Mouse (Mus musculus) neural tube, embryonic 15.5 days (tissue): ENCODE measurements around the gene A830031A19Rik. TPM values are rescaled to one million over a fixed set of nuclear protein-coding genes. Genes with fewer than 3 reads are reported as not detected.

Experiments used
- ATAC-seq: fragments of 200-750 bp; cut with Nextera tagmentation; 2 replicates; pipeline ENCODE4 v1.8.0; 2017; ENCODE audit warnings: mild to moderate bottlenecking, moderate TSS enrichment, moderate library complexity; ENCODE audit not compliant: low FRiP score
- H3K27ac ChIP-seq: fragments of 300-500 bp; sonication (generic); replicated peaks from 2 replicates; pipeline ENCODE4 v1.5.1; 2015; ENCODE audit warnings: mild to moderate bottlenecking, inconsistent platforms
- H3K27me3 ChIP-seq: fragments of 300-500 bp; sonication (generic); replicated peaks from 2 replicates; pipeline ENCODE4 v1.6.1; 2015; ENCODE audit warnings: inconsistent platforms
- H3K36me3 ChIP-seq: fragments of 300-500 bp; sonication (generic); 2 replicates; pipeline ENCODE4 v1.6.1; 2015; ENCODE audit warnings: inconsistent platforms
- H3K4me1 ChIP-seq: fragments of 300-500 bp; sonication (generic); 2 replicates; pipeline ENCODE4 v1.6.1; 2015; ENCODE audit warnings: inconsistent platforms
- H3K4me2 ChIP-seq: fragments of 300-500 bp; sonication (generic); 2 replicates; pipeline ENCODE4 v1.6.1; 2015; ENCODE audit warnings: inconsistent platforms, mild to moderate bottlenecking, moderate library complexity
- H3K4me3 ChIP-seq: fragments of 300-500 bp; sonication (generic); replicated peaks from 2 replicates; pipeline ENCODE4 v1.5.1; 2015; ENCODE audit warnings: mild to moderate bottlenecking, inconsistent platforms
- H3K9ac ChIP-seq: fragments of 300-500 bp; sonication (generic); replicated peaks from 2 replicates; pipeline ENCODE4 v1.6.1; 2015; ENCODE audit warnings: mild to moderate bottlenecking, inconsistent platforms
- H3K9me3 ChIP-seq: fragments of 300-500 bp; sonication (generic); replicated peaks from 2 replicates; pipeline ENCODE4 v1.6.1; 2016; ENCODE audit warnings: inconsistent platforms
- WGBS: fragments of 180-500 bp; shearing (Covaris S2); methylation state at CpG from one replicate; pipeline ENCODE4 v1.1.7; 2015; ENCODE audit warnings: mixed read lengths; 5-methylcytosine and 5-hydroxymethylcytosine counted together
- polyA plus RNA-seq: library from polyadenylated mRNA; unstranded; fragments of >200 nt; fragmentation: Nextera tagmentation; extraction: Ambion mirVana; gene quantifications from 2 replicates; pipeline ENCODE4 v1.2.1, GENCODE M21; 2015

Gene A830031A19Rik
- polyA plus RNA-seq, 1 experiment from 2014 or later = not detected

DNA sequence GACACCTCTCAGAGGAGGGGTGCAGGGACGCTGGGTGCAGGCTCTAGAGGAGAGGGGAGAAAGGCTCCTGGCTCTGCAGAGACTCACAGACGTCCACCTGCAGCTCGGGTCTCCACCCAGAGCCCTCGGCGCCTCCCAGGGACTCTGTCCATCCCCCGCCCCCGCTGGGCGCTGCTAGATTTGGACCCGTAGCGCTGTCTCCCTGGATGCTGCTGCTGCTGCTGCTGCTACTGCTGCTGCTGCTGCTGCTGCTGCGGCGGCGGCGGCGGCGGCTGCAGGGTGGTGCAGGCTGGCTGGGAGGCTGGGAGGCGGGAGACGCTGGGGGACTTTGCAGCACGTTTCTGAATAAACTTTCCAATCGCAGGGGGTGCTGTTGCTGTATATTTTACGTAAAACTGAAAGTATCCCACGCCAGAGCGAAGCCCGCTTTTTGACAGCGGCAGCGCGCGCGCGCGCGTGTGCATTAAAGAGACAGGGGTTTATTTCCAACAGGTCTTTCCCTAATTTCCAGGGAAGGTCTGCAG, 1.3 kb upstream of the A830031A19Rik start:
- Histone ChIP-seq H3K4me3 (peak overlapping the region; percentile 70), H3K27ac (peak overlapping the region; percentile 96), H3K9me3 (no peaks in the 10 kb centered on the region), H3K4me1 (peaks cover 28% of the 10 kb centered on the region), H3K27me3 (no peaks in the 10 kb centered on the region), H3K9ac (peak overlapping the region; percentile 87), H3K36me3 (no peaks in the 10 kb centered on the region), H3K4me2 (peak overlapping the region; percentile 97)
- WGBS = under 1% methylated on average over 32 of the region's 32 CpGs
- ATAC-seq = peak; percentile 16

DNA sequence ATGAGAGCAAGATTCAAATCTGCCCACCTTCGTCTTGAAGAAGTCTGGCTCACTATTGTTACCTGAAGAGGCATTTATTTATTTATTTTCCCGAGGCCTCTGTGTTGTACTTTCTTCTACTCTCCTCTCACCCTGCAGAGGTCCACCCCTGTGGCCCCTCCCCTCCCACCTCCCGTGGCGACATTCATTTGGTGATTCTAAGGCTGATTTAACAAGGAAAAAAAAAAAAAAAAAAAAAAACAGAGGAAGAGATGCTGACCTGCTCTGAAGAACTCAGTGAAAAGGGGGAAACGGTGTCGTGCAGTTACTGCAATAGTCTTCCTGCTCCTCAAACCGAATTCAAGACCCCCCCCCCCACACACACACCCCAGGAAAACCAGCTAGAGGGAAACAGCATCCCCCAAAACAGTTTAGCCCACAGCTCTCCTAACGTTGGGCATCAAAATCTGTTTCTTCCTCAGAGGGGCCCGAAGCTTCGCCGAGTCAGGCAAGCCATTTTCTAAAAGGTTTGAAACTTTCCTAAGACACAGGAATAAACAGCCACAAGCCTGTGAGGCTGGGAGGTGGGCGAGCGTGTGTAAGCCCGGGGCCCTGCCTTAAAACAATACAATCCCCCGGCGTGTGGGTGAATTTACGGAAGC, 752 bp upstream of the A830031A19Rik start:
- H3K36me3 ChIP-seq = no peaks in the 10 kb centered on the region
- no peak for ATAC-seq
- H3K27me3 ChIP-seq = no peaks in the 10 kb centered on the region
- peak overlapping the region; percentile 97 for H3K4me2 ChIP-seq
- WGBS = 1% methylated on average over 17 of the region's 17 CpGs
- no peaks in the 10 kb centered on the region for H3K9me3 ChIP-seq
- H3K4me3 ChIP-seq = peak overlapping the region; percentile 70
- peak overlapping the region; percentile 87 for H3K9ac ChIP-seq
- peak overlapping the region; percentile 96 for H3K27ac ChIP-seq
- peaks cover 28% of the 10 kb centered on the region for H3K4me1 ChIP-seq

DNA sequence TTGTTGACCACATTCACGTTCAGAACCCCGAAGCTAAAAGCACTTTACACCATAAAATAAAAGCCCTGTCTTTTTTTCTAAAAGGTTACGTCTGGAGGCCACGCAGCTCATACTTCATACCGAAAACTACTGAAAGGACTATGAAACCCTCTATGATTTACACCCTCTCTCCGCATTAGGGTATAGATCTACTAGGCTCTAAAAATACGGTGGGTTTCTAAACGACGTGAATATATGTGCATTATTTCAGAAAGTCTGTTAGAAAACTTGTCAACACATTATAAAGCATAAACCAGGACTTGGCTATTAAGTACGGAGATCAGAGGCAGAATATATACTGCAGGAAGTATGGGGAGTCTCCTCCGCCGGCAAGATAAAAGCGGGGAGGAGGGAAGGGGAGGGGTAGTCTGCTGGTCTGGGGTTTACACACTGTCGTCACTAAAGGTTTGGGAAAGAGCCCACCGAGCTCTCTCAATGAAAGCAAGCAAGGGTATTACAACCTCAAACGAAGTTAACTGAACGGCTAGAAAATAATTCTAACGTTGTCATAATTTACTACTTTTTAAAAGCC, 748 bp downstream of the A830031A19Rik start:
- H3K4me3 ChIP-seq = peak overlapping the region; percentile 70
- WGBS = 1% methylated on average over 18 of the region's 18 CpGs
- H3K27ac ChIP-seq = peak overlapping the region; percentile 96
- peak overlapping the region; percentile 97 for H3K4me2 ChIP-seq
- ATAC-seq = no peak
- H3K36me3 ChIP-seq = no peaks in the 10 kb centered on the region
- H3K27me3 ChIP-seq = no peaks in the 10 kb centered on the region
- peaks cover 20% of the 10 kb centered on the region for H3K4me1 ChIP-seq
- peak overlapping the region; percentile 42 for H3K9ac ChIP-seq
- H3K9me3 ChIP-seq = no peaks in the 10 kb centered on the region

DNA sequence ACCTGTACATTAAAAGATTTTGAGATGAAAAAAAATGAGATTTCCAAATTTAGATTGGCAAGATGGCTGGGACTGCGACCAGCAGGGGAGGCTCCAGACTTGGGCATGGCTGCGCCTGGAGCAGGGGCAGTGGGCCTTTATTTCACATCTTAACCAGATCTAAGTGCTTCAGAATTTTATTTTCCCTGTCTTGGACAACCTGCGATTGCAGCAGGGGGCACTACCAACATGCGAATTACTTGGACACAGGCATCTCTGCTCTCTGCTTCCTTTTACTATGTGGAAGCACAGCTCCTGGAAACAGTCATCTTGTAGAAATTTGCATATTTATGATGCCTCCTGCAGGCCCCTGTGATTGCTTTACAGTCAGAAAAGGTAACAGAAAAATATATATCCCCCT, 9.5 kb downstream of the A830031A19Rik start:
- Histone ChIP-seq H3K9me3 (no peaks in the 10 kb centered on the region), H3K4me3 (no peak overlapping the region), H3K36me3 (no peaks in the 10 kb centered on the region), H3K4me2 (no peak overlapping the region), H3K4me1 (peaks cover 29% of the 10 kb centered on the region), H3K9ac (no peak overlapping the region), H3K27ac (peak overlapping the region; percentile 42), H3K27me3 (no peaks in the 10 kb centered on the region)
- 28% methylated on average over 4 of the region's 4 CpGs for whole genome bisulfite sequencing
- ATAC-seq = peak; percentile 37; the same call in 1 of the 2 replicates

DNA sequence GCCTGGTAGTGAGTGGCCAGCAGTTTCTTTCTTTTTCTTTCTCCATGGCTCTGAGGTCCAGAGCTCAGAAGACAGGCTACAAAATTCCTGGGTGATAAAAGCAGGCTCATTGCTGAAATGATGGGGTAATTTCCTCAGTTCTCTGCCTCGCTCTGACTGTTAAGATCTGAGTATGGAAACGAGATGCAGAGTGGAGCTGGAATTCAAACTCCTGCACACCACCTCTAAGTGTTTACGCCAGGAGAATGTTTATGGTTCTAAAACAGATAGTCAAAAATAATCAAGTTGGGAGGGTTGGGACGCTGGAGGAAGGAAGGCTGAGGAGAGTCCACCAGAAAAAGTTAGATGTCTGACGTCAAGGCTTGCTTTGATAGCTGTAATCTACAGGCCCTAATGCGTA, 10.6 kb downstream of the A830031A19Rik start:
- Histone ChIP-seq H3K9me3 (no peaks in the 10 kb centered on the region), H3K9ac (no peak overlapping the region), H3K4me2 (no peak overlapping the region), H3K36me3 (no peaks in the 10 kb centered on the region), H3K27ac (peak overlapping the region; percentile 33; the same call in 1 of the 2 replicates), H3K4me3 (no peak overlapping the region), H3K27me3 (no peaks in the 10 kb centered on the region), H3K4me1 (peaks cover 30% of the 10 kb centered on the region)
- WGBS = 50% methylated on average over 6 of the region's 6 CpGs
- ATAC-seq = no peak

DNA sequence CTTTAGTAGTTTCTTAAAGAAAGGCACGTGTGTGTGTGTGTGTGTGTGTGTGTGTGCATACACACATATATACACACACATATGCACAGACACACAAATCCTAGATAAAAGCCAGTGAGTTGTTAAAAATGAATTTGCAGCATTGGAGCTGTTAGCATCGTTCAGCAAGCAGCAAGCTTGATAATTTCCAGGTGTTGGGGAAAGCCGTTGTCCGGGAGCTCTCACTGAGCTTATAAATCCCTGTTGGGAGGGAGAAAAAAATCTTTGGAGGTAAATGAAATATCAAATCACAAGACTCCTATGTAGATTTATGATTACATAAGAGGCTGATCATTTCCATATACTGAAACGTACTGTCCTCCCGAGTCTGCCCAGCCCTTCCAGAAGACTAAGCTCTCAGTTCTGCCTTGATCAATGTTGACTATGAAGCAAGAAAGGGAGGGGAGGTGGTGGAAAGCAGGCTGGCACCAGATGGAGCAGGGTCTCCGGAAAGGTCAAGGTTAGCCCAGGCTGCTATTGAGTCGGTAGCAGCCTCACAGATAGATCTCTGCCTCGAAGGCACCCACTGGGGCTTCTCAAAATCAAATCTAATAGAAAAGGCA, 12.3 kb downstream of the A830031A19Rik start:
- no peak overlapping the region for H3K9ac ChIP-seq
- no peak overlapping the region for H3K4me3 ChIP-seq
- peaks cover 30% of the 10 kb centered on the region for H3K4me1 ChIP-seq
- H3K9me3 ChIP-seq = no peaks in the 10 kb centered on the region
- peak overlapping the region; percentile 15; the same call in 1 of the 2 replicates for H3K27ac ChIP-seq
- ATAC-seq = 0 out of 2 replicates have a peak, but pooled peaks have one; percentile 22
- H3K36me3 ChIP-seq = no peaks in the 10 kb centered on the region
- H3K27me3 ChIP-seq = no peaks in the 10 kb centered on the region
- WGBS = 22% methylated on average over 9 of the region's 9 CpGs
- peak overlapping the region; percentile 25 for H3K4me2 ChIP-seq

DNA sequence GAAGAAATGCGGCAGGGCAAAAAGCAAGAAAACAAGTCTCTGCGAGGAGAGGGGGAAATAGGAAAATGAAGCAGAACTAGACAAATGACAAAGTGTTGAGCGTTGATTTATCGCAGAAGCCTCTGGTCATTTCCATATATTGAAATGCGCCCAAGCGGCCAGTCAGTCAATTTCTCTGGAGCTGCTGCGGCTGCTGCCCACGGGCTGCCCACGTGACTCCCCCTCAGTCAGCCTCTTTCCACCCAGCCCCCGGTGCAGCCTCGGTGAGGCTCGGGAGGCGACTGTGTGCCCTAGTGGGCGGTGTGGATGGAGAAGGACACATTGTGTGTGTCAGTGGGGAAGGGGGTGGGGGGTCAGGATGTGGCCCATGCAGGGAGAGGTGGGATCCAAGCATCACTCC, 13.0 kb downstream of the A830031A19Rik start:
- ATAC-seq = peak; percentile 67; the same call in 1 of the 2 replicates
- H3K9ac ChIP-seq = peak overlapping the region; percentile 40
- H3K9me3 ChIP-seq = no peaks in the 10 kb centered on the region
- peak overlapping the region; percentile 33 for H3K4me3 ChIP-seq
- no peaks in the 10 kb centered on the region for H3K36me3 ChIP-seq
- H3K27ac ChIP-seq = peak overlapping the region; percentile 14; the same call in 1 of the 2 replicates
- H3K27me3 ChIP-seq = no peaks in the 10 kb centered on the region
- H3K4me1 ChIP-seq = peaks cover 30% of the 10 kb centered on the region
- under 1% methylated on average over 14 of the region's 14 CpGs for WGBS
- H3K4me2 ChIP-seq = peak overlapping the region; percentile 69

DNA sequence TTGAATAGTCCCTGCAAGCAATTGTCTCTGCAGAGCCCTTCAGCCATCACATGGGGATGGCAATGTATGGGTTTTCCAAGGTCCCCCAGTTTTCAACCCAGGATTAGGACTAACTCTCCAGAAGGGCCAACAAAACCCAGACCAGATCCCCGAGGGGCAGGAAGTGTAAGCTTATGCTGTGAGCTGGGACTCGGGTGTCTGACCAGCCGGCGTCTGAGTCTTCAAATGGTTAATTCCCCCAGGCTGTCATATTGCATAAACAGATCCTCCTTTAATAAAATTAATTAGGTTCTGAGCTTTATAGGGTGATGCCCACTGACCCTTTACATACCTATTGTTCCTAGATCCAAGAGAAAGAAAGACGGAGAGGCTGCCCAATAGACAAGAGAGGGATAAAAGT, 14.4 kb downstream of the A830031A19Rik start:
- H3K4me1 ChIP-seq = peaks cover 29% of the 10 kb centered on the region
- no peaks in the 10 kb centered on the region for H3K9me3 ChIP-seq
- H3K36me3 ChIP-seq = no peaks in the 10 kb centered on the region
- H3K27me3 ChIP-seq = no peaks in the 10 kb centered on the region
- H3K9ac ChIP-seq = peak overlapping the region; percentile 26; the same call in 1 of the 2 replicates
- 8% methylated on average over 5 of the region's 5 CpGs for WGBS
- peak overlapping the region; percentile 29 for H3K4me3 ChIP-seq
- 0 out of 2 replicates have a peak overlapping the region, but pooled peaks have one; percentile 23 for H3K27ac ChIP-seq
- peak overlapping the region; percentile 61 for H3K4me2 ChIP-seq
- no peak for ATAC-seq

DNA sequence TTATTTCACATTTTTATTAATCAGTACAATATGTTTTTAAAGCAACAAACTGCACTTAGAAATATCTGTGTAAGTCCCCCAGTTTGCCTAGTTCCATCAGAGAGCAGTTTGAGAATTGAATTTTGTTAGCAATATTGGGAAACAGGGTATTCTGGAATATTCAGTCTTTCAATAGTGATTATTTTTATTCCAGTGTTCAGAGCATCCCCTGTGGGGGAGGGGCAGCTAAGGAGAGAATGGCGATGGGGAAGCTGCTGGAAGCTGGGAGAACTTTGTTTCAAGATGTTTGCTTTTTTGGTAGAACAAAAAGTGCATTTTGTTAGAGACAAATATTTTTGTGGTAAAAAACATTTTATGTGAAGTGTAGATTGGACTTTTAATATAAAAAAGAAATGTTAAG, 15.7 kb downstream of the A830031A19Rik start:
- WGBS = 25% methylated on average over 1 of the region's 1 CpGs
- Histone ChIP-seq H3K4me3 (no peak overlapping the region), H3K9ac (no peak overlapping the region), H3K9me3 (no peaks in the 10 kb centered on the region), H3K4me1 (peaks cover 26% of the 10 kb centered on the region), H3K27me3 (no peaks in the 10 kb centered on the region), H3K4me2 (no peak overlapping the region), H3K27ac (no peak overlapping the region), H3K36me3 (no peaks in the 10 kb centered on the region)
- no peak for ATAC-seq

DNA sequence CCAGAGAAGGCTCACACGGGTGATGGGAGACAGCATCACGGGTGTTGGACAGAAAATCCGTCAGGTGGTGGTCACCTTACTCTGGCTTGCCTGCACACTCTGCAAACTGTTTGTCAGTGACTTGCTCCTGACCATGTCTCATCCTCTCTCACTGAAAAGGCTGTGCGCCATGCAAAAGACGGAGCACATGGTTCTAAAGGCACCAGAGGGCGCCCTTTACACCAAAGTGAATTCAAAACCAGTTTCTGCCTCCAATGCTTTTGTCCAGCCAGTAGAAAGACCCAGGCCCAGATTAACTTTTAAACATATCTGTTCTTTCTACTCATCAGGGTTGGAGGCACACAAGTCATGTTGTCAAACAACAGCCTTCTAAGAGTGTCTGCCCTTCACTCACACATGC, 22.0 kb downstream of the A830031A19Rik start:
- no peaks in the 10 kb centered on the region for H3K36me3 ChIP-seq
- no peak overlapping the region for H3K9ac ChIP-seq
- ATAC-seq = no peak
- H3K4me1 ChIP-seq = peaks cover 7% of the 10 kb centered on the region
- 69% methylated on average over 6 of the region's 6 CpGs for WGBS
- no peak overlapping the region for H3K27ac ChIP-seq
- H3K4me2 ChIP-seq = no peak overlapping the region
- no peak overlapping the region for H3K4me3 ChIP-seq
- H3K9me3 ChIP-seq = no peaks in the 10 kb centered on the region
- peaks cover 4% of the 10 kb centered on the region; the same call in 1 of the 2 replicates for H3K27me3 ChIP-seq

DNA sequence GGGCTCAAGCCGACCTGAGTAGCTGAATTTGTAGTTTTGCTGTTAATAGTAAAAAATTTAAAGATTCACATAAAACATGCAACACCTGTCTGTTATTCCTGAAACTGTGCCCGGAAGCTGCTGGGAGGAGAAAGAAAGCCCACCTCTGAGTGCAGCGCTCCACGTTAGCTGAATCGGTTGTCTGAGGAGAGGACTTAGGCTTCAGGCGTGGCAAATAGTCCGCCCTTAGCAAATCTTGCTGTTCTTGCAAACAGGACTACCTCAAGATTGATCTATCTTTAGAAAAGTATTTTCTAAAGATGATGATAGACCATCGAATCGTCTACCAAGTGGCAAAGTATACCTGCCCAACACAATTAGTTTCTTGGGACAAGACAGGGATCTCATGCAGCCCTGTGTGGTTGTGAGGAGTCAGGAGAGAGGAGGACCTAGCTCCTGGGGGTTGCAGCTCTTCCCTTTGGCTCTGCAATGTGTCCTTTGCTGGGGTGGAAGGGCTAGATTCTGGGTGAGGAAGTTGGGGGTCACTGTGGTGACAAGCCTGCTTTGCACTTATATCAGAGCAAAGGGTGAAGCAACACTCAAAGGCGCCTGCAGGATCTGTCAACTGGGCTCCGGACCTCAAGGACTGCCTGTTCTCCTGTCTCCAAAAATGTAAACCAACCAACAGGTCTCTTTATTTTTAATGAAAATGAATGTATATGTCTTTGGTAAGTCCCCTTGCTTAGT, 24.7 kb downstream of the A830031A19Rik start:
- Histone ChIP-seq H3K4me1 (peaks cover 7% of the 10 kb centered on the region), H3K9ac (0 out of 2 replicates have a peak overlapping the region, but pooled peaks have one; percentile 50), H3K4me2 (peak overlapping the region; percentile 67), H3K9me3 (no peaks in the 10 kb centered on the region), H3K27me3 (peaks cover 4% of the 10 kb centered on the region; the same call in 1 of the 2 replicates), H3K27ac (no peak overlapping the region), H3K4me3 (no peak overlapping the region; the same call in 1 of the 2 replicates), H3K36me3 (no peaks in the 10 kb centered on the region)
- 82% methylated on average over 11 of the region's 11 CpGs for WGBS
- ATAC-seq = no peak
